Mouse (Mus musculus) megakaryocyte, embryonic 14.5 days (primary cell): ENCODE measurements around the gene Polr2m.

ENCODE experiments used
- FLI1 ChIP-seq: IDR thresholded peaks from 2 replicates; pipeline ENCODE4 v1.6.1; 2012; ENCODE audit warnings: low read length, inconsistent platforms, mixed read lengths
- GATA1 ChIP-seq: IDR thresholded peaks from 3 replicates; pipeline ENCODE4 v1.6.1; 2012; ENCODE audit warnings: mixed read lengths, low read length, inconsistent platforms, borderline replicate concordance

GRCm38 (mm10) chr9:71496637-71497036 is 10.9 kb upstream of the Polr2m start:
- TF ChIP-seq FLI1 (no peak), GATA1 (no peak)
